Mouse (Mus musculus): ENCODE data around the gene St6galnac1.
"Not testable (repeated sequence)": the region's sequence is repeated elsewhere in the genome, so short reads cannot be mapped to it uniquely, and the experiment has no call there.

GRCm38 (mm10) chr11:116746822-116747221 is 28.5 kb downstream of the St6galnac1 start:
- TF ChIP-seq CTCF (IDR thresholded peaks at IDR 0.05; ENCODE audit: borderline replicate concordance, insufficient read depth, low read depth, low read length); POLR2A (IDR thresholded peaks at IDR 0.05; ENCODE audit: borderline replicate concordance, insufficient read depth, low read length): not testable (repeated sequence)
